Mouse (Mus musculus): ENCODE results near the gene Olfr588-ps1.
"Not testable (repeated sequence)": the region's sequence is repeated elsewhere in the genome, so short reads cannot be mapped to it uniquely, and the experiment has no call there.

Olfr588-ps1 gene
- long read RNA-seq, experiment 1: 0 reads
- long read RNA-seq, experiment 2: 0 reads

GRCm38 (mm10) chr7:103140579-103140978 is at the start of gene Olfr588-ps1:
Gene Olfr588-ps1, plus strand, starts transcription at chr7:103140879.
- intact Hi-C loops (cut with DNase I): no loop called here

GRCm38 (mm10) chr7:103097420-103097819 is 43.3 kb upstream of the Olfr588-ps1 start, which contains the start of gene Olfr585:
Gene Olfr585, plus strand, starts transcription at chr7:103097720.
- intact Hi-C loops (cut with DNase I): no loop called here

- intact Hi-C loops (cut with DNase I): no loop called here
Measured at GRCm38 (mm10) chr7:103119406-103119805, 21.3 kb upstream of the Olfr588-ps1 start.

- intact Hi-C loops (cut with DNase I): no loop called here
Measured at GRCm38 (mm10) chr7:103125538-103125937, 15.1 kb upstream of the Olfr588-ps1 start, which contains the start of gene Olfr586. Gene Olfr586, minus strand, starts transcription at chr7:103125638.

GRCm38 (mm10) chr7:103156256-103156655 is 15.6 kb downstream of the Olfr588-ps1 start, which contains the start of gene Olfr589:
Gene Olfr589, minus strand, starts transcription at chr7:103156356.
- intact Hi-C loops (cut with DNase I): no loop called here

GRCm38 (mm10) chr7:103169697-103170096 is 29.0 kb downstream of the Olfr588-ps1 start:
- intact Hi-C loops (cut with DNase I): no loop called here

GRCm38 (mm10) chr7:103178240-103178639 is 37.6 kb downstream of the Olfr588-ps1 start, which contains the start of gene Olfr591:
Gene Olfr591, minus strand, starts transcription at chr7:103178340.
- intact Hi-C loops (cut with DNase I): no loop called here

- intact Hi-C loops (cut with DNase I): not testable (repeated sequence)
Measured at GRCm38 (mm10) chr7:103184503-103184902, 43.8 kb downstream of the Olfr588-ps1 start, which contains the start of gene Olfr592. Gene Olfr592, plus strand, starts transcription at chr7:103184803.
